Mouse (Mus musculus) hindbrain, embryonic 12.5 days (tissue): Measurements from ENCODE around the gene Zfp111. TPM values are rescaled to one million over a fixed set of nuclear protein-coding genes. Genes with fewer than 3 reads are reported as not detected.

Experiments used
- ATAC-seq: fragments of 200-750 bp; cut with Nextera tagmentation; 2 replicates; pipeline ENCODE4 v1.8.0; 2017; ENCODE audit warnings: moderate TSS enrichment; ENCODE audit not compliant: low FRiP score
- H3K27ac ChIP-seq: fragments of 300-500 bp; sonication (generic); 2 replicates; pipeline ENCODE4 v1.5.1; 2016; ENCODE audit warnings: mild to moderate bottlenecking
- H3K27me3 ChIP-seq: fragments of 300-500 bp; sonication (generic); 2 replicates; pipeline ENCODE4 v1.6.1; 2016; ENCODE audit warnings: mild to moderate bottlenecking
- H3K36me3 ChIP-seq: fragments of 300-500 bp; sonication (generic); 2 replicates; pipeline ENCODE4 v1.6.1; 2016; ENCODE audit warnings: mild to moderate bottlenecking
- H3K4me1 ChIP-seq: fragments of 300-500 bp; sonication (generic); 2 replicates; pipeline ENCODE4 v1.6.1; 2016
- H3K4me2 ChIP-seq: fragments of 300-500 bp; sonication (generic); replicated peaks from 2 replicates; pipeline ENCODE4 v1.6.1; 2016; ENCODE audit warnings: mild to moderate bottlenecking
- H3K4me3 ChIP-seq: fragments of 300-500 bp; sonication (generic); 2 replicates; pipeline ENCODE4 v1.5.1; 2016; ENCODE audit warnings: mild to moderate bottlenecking
- H3K9ac ChIP-seq: fragments of 300-500 bp; sonication (generic); 2 replicates; pipeline ENCODE4 v1.6.1; 2016; ENCODE audit warnings: mild to moderate bottlenecking, moderate library complexity
- H3K9me3 ChIP-seq: fragments of 300-500 bp; sonication (generic); replicated peaks from 2 replicates; pipeline ENCODE4 v1.6.1; 2016; ENCODE audit warnings: mild to moderate bottlenecking
- WGBS: fragments of 180-500 bp; shearing (Covaris S2); methylation state at CpG from one replicate; pipeline ENCODE4 v1.1.7; 2016; 5-methylcytosine and 5-hydroxymethylcytosine counted together
- polyA plus RNA-seq: library from polyadenylated mRNA; unstranded; fragments of >200 nt; fragmentation: Nextera tagmentation; extraction: Ambion mirVana; gene quantifications from 2 replicates; pipeline ENCODE4 v1.2.1, GENCODE M21; 2016

Zfp111 gene
- polyA plus RNA-seq, 1 experiment from 2014 or later: 10.4 TPM

DNA sequence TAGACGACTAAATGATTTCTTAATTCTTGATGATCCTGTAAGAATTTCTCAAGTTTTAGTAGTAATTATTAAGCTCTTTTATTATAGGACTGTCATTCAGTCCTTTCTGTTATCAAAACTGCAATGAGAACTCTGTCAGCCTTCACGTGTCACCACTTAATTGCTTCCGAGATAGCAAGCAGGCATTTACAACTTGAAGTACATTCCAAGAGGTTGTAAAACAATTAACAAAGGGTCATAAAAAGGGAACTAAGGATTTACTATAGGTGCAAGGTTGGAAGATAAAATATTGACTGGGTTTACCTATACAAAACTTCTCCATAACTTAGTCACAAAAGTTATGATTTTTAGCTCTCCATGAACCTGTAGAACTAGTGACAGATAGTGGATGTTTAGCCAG lies 18.1 kb downstream of the Zfp111 start:
- no peaks in the 10 kb centered on the region for H3K27me3 ChIP-seq
- H3K9me3 ChIP-seq: peaks cover 11% of the 10 kb centered on the region
- H3K9ac ChIP-seq: no peak overlapping the region
- H3K4me1 ChIP-seq: no peaks in the 10 kb centered on the region
- no peak overlapping the region for H3K4me2 ChIP-seq
- H3K4me3 ChIP-seq: no peak overlapping the region
- WGBS: 94% methylated on average over 3 of the region's 3 CpGs
- no peak overlapping the region for H3K27ac ChIP-seq
- ATAC-seq: no peak
- peaks cover 36% of the 10 kb centered on the region for H3K36me3 ChIP-seq

DNA sequence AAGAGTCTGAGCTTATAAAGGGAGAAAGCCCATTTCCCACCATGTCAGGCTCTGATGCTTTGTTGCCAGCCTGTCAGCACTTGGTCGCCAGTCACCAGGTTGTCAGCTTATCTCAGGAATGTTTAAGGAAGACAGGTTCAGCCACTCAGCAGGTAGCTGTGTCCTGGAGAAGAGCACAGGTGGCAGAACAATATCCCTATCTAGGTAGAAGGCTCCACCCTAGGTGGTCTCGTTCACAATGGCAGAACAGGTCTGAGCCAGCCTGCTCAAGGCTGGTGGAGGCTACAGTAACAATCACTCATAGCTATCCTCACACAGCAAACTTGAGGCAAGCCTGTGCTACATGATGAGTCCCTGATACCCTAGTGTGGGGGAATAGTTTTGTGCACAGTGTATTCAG lies 19.9 kb downstream of the Zfp111 start:
- Histone ChIP-seq H3K27ac (no peak overlapping the region), H3K9ac (no peak overlapping the region), H3K36me3 (peaks cover 23% of the 10 kb centered on the region), H3K9me3 (peaks cover 8% of the 10 kb centered on the region; the same call in 1 of the 2 replicates), H3K4me1 (no peaks in the 10 kb centered on the region), H3K4me3 (no peak overlapping the region), H3K4me2 (no peak overlapping the region), H3K27me3 (no peaks in the 10 kb centered on the region)
- no peak for ATAC-seq
- 84% methylated on average over 2 of the region's 2 CpGs for WGBS

DNA sequence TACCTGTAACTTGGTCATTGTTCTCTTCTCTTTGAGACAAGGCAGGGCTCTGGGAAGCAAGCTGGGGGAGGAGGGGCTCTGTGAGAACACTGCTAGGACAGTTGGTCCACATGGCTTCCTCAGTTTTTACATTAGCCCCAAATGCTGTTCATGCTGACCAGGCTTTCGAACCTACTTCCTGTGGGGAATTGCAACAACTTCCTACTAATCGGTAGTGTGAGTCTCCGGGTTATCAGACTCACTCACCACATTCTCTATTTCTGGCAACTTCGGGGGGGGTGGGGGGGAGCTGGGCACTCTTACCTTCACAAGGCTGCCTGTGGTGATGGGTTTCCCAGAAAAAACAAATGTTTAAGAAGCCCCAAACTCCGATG lies 21.7 kb downstream of the Zfp111 start:
- Histone ChIP-seq H3K27me3 (no peaks in the 10 kb centered on the region), H3K36me3 (peaks cover 18% of the 10 kb centered on the region), H3K9ac (no peak overlapping the region), H3K27ac (no peak overlapping the region), H3K4me3 (no peak overlapping the region), H3K4me1 (no peaks in the 10 kb centered on the region), H3K9me3 (peaks cover 8% of the 10 kb centered on the region; the same call in 1 of the 2 replicates), H3K4me2 (no peak overlapping the region)
- 81% methylated on average over 5 of the region's 5 CpGs for WGBS
- ATAC-seq: no peak

DNA sequence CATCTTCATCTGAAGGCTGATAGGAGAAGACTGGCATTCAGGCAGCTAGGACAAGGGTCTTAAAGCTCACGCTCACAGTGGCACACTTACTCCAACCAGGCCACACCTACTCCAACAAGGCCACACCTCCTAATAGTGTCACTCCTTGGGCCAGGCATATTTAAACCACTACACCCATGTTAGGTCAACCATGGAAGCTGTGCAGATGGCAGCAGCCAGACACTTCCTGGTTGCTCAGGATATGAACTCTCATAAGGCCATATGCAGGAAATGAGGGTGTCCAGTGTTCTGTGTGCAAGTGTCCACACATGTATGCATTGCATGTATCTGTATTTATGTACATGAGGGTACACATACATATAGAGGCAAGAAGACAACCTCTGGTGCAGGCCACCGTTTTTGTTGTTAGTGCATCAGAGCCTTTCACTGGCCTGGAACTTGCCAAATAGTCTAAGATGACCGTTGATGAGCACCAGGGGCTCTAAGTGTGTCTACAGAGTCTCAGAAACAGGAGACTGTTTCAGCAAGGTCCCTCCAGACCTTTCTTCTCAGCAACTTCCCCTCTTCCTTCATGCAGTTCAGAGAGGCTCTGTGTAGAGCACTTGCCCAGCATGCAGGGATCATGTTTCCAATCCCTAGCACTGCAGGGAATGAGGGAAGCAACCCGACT lies 22.2 kb downstream of the Zfp111 start:
- 60% methylated on average over 4 of the region's 4 CpGs for WGBS
- H3K4me1 ChIP-seq: no peaks in the 10 kb centered on the region

DNA sequence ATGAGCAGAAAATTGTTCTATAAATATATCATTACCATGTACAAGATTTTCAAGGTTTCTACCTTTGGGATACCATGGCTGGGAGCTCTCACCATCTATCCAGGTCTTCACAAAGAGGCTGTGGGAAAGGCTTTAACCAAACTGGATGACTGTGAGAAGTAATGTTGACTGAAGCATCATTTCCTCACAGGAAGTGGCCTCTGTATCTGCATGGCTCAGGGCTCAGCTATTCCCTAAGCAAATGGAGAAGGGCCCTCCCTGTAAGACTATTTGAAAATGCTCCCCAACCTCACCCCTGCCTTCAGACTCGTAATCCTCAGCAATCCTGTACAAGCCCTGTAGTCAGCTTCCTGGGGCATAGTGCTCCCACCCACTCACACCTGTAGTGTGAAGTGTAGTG lies 23.6 kb downstream of the Zfp111 start:
- Histone ChIP-seq H3K27ac (no peak overlapping the region), H3K4me1 (no peaks in the 10 kb centered on the region), H3K36me3 (0 out of 2 replicates have a peak, but pooled peaks cover 3% of the 10 kb centered on the region), H3K4me3 (no peak overlapping the region), H3K9me3 (0 out of 2 replicates have a peak, but pooled peaks cover 4% of the 10 kb centered on the region), H3K9ac (no peak overlapping the region), H3K4me2 (no peak overlapping the region), H3K27me3 (no peaks in the 10 kb centered on the region)
- no peak for ATAC-seq
- WGBS: 83% methylated on average over 1 of the region's 1 CpGs

More for the DNA sequence above, 22.2 kb downstream of the Zfp111 start:
- Histone ChIP-seq H3K27me3 (no peaks in the 10 kb centered on the region), H3K36me3 (peaks cover 13% of the 10 kb centered on the region), H3K4me2 (no peak overlapping the region), H3K27ac (no peak overlapping the region), H3K9ac (no peak overlapping the region), H3K4me3 (no peak overlapping the region), H3K9me3 (peaks cover 6% of the 10 kb centered on the region; the same call in 1 of the 2 replicates)
- no peak for ATAC-seq

DNA sequence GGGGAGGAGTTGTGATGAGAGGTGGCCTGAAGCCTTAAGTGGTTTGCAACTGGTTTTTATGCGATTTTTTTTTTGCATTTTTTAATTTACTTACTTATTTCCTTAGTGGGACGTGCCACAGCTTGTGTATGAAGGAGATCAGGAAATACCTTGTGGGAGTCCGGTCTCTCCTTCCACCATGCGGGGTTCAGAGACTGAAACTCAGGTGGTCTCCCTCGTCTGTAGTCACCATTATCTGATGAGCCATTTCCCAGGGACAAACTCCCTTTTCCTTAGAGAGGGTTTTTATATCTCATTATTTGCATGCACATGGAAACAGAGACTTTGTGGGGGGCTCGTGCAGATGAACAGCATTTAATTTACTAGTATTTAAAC lies 35.9 kb downstream of the Zfp111 start:
- no peaks in the 10 kb centered on the region for H3K36me3 ChIP-seq
- 0 out of 2 replicates have a peak overlapping the region, but pooled peaks have one; percentile 1 for H3K27ac ChIP-seq
- H3K9me3 ChIP-seq: no peaks in the 10 kb centered on the region; the same call in 1 of the 2 replicates
- H3K4me2 ChIP-seq: peak overlapping the region; percentile 49
- no peaks in the 10 kb centered on the region for H3K4me1 ChIP-seq
- no peak for ATAC-seq
- peak overlapping the region; percentile 44 for H3K4me3 ChIP-seq
- H3K27me3 ChIP-seq: no peaks in the 10 kb centered on the region
- whole genome bisulfite sequencing: 57% methylated on average over 6 of the region's 6 CpGs
- peak overlapping the region; percentile 54 for H3K9ac ChIP-seq

DNA sequence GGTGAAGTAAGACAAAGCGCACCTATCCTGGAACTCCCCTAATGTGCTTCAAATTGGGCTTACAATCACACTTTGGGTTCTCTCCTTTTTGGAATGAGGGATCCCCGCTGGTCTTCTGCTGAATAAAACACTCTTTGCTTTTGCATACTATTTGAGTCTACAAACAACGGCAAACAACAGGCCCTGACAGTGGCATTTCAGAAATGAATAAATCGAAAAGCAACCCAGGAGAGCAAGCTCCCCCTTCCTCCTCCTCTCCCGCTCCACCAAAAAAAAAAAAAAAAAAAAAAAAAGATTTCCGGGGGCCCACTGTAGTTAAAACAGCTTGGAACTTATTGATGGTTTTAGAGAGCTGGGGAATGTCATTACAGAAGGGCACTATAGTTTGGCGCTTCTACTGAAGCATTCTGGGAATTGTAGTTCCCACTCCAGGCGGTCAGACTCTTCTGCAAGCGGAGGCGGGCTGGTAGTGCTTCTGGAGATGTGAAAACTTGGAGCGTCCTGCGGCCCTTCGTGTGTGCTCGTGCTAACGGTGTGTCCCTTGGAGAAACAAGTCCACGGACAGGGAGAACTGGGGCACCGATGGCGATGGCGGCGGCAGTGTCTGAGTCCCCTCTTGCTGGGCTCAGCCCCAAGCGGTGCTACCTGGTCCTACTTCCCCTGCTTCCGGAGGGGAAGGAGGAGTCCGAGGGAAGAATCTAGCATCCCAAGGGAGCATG lies 36.5 kb downstream of the Zfp111 start, which contains the start of gene Zfp114:
Gene Zfp114, plus strand, starts transcription at position 443 of the 719 bp plus-strand sequence.
- Histone ChIP-seq H3K4me3 (peak within 1 kb of the TSS; percentile 44), H3K27ac (peak within 1 kb of the TSS; percentile 1; the same call in 1 of the 2 replicates), H3K9me3 (no peaks in the 10 kb centered on the region; the same call in 1 of the 2 replicates), H3K4me2 (peak within 1 kb of the TSS; percentile 49), H3K4me1 (no peaks in the 10 kb centered on the region), H3K27me3 (no peaks in the 10 kb centered on the region), H3K9ac (peak within 1 kb of the TSS; percentile 54), H3K36me3 (no peaks in the 10 kb centered on the region)
- ATAC-seq: peak; percentile 84
- WGBS: 17% methylated on average over 23 of the region's 23 CpGs

DNA sequence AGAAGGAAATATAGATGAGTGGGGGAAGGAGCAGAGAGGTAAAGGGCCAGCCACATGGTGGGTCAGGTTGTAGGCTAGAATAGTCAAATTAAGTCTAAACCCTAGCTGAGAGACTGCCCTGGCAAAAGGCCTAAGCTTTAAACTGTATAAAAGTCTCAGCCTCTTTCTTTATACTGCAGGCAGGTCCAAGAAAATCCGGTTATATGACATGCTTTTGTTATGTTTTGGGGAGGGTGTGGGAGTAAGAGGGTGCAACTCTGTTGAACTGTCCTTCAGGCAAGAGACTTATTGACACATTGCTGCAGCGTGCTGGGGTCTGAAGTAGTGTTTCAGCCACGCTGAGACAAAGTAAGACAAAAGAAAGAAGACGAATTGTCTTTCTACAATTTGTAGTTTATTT lies 39.1 kb downstream of the Zfp111 start:
- no peak overlapping the region for H3K9ac ChIP-seq
- H3K27me3 ChIP-seq: no peaks in the 10 kb centered on the region
- no peaks in the 10 kb centered on the region for H3K36me3 ChIP-seq
- no peak overlapping the region for H3K4me2 ChIP-seq
- no peak for ATAC-seq
- H3K9me3 ChIP-seq: no peaks in the 10 kb centered on the region
- no peak overlapping the region for H3K27ac ChIP-seq
- H3K4me3 ChIP-seq: no peak overlapping the region
- H3K4me1 ChIP-seq: no peaks in the 10 kb centered on the region
- WGBS: 57% methylated on average over 4 of the region's 4 CpGs

DNA sequence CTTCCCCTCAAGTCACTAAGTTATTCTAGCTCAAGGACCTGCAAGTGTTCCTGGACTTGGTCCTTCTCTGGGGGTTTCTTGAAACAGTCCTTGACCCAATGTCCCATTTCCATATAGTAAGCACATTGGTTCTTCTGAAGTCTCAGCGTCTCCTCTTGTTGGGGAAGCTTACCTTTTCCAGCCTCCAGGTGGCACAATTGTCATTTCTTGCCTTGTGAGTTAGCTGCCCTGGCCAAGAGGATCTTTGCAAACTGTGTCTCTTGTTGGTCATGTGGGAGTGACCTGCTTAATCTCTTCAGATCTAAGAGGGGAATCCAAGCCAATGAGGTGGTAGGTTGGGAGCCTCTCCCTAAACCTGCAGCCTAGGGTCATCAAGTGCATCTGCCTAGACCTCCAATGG lies 58.0 kb downstream of the Zfp111 start:
- WGBS: 0% methylated on average over 1 of the region's 1 CpGs
- no peaks in the 10 kb centered on the region for H3K36me3 ChIP-seq
- H3K4me2 ChIP-seq: no peak overlapping the region
- H3K9ac ChIP-seq: no peak overlapping the region
- H3K4me1 ChIP-seq: no peaks in the 10 kb centered on the region
- H3K4me3 ChIP-seq: no peak overlapping the region
- H3K27me3 ChIP-seq: no peaks in the 10 kb centered on the region
- no peaks in the 10 kb centered on the region for H3K9me3 ChIP-seq
- no peak overlapping the region for H3K27ac ChIP-seq
- ATAC-seq: no peak

Other genes with a start within 250 kb of the Zfp111 start
- gene Vmn1r181, start 236.8 kb downstream of the Zfp111 start, polyA plus RNA-seq: not detected in 2 replicates
- gene V1rd19, start 209.8 kb downstream of the Zfp111 start, polyA plus RNA-seq: not detected in 2 replicates
- gene Vmn1r183, start 158.2 kb downstream of the Zfp111 start, polyA plus RNA-seq: not detected in 2 replicates
- gene Zfp180, start 129.5 kb downstream of the Zfp111 start, polyA plus RNA-seq: 32.4 and 32.5 TPM in 2 replicates
- gene Zfp112, start 99.1 kb downstream of the Zfp111 start, polyA plus RNA-seq: 7.6 and 9.3 TPM in 2 replicates
- 19.2 TPM in 2 replicates for gene Zfp235, start 77.3 kb downstream of the Zfp111 start, polyA plus RNA-seq
- 4.8 and 5.2 TPM in 2 replicates for gene Zfp114, start 36.4 kb downstream of the Zfp111 start, polyA plus RNA-seq
- 4.9 and 5.5 TPM in 2 replicates for gene Zfp109, start 26.1 kb upstream of the Zfp111 start, polyA plus RNA-seq
- 4.4 and 5.4 TPM in 2 replicates for gene Zfp108, start 43.4 kb upstream of the Zfp111 start, polyA plus RNA-seq
- 7.3 and 8.7 TPM in 2 replicates for gene Zfp93, start 59.0 kb upstream of the Zfp111 start, polyA plus RNA-seq
- 45.0 and 46.4 TPM in 2 replicates for gene Zfp61, start 89.8 kb upstream of the Zfp111 start, polyA plus RNA-seq
- gene Zfp94, start 105.2 kb upstream of the Zfp111 start, polyA plus RNA-seq: 15.6 and 18.2 TPM in 2 replicates
- not detected in 2 replicates for gene Tescl, start 122.5 kb upstream of the Zfp111 start, polyA plus RNA-seq
- gene Lypd5, start 137.8 kb upstream of the Zfp111 start, polyA plus RNA-seq: not detected in 2 replicates
- gene Kcnn4, start 158.8 kb upstream of the Zfp111 start, polyA plus RNA-seq: 2.1 and 2.4 TPM in 2 replicates
- gene Smg9, start 188.2 kb upstream of the Zfp111 start, polyA plus RNA-seq: 28.9 and 29.5 TPM in 2 replicates
- not detected in 2 replicates for gene Irgc1, start 240.9 kb upstream of the Zfp111 start, polyA plus RNA-seq